Mouse (Mus musculus) gastrocnemius, adult 8-10 months (tissue): ENCODE results near the gene Slc2a13. TPM values are rescaled to one million over a fixed set of nuclear protein-coding genes. Genes with fewer than 3 reads are reported as not detected.
A peak's percentile ranks its signal among the peaks of the same experiment; 100 is the strongest.

Experiments used
- DNase-seq, 2 experiments: peaks; one replicate each; pipeline ENCODE4 v3.0.0; 2022; ENCODE audit warnings: low spot score in 2 of 2
- total RNA-seq, 4 experiments: library from RNA; stranded (reverse); gene quantifications; 2 replicates each; pipeline ENCODE4 v1.2.4; 2022

The Slc2a13 gene
- under 1 TPM; 0.32 to 0.65 (median 0.35) TPM for total RNA-seq

- DNase-seq: peak; percentile 76 to 82
Measured at GRCm38 (mm10) chr15:91573111-91573538, at the start of gene Slc2a13. Gene Slc2a13, minus strand, starts transcription at chr15:91573261.

DNA sequence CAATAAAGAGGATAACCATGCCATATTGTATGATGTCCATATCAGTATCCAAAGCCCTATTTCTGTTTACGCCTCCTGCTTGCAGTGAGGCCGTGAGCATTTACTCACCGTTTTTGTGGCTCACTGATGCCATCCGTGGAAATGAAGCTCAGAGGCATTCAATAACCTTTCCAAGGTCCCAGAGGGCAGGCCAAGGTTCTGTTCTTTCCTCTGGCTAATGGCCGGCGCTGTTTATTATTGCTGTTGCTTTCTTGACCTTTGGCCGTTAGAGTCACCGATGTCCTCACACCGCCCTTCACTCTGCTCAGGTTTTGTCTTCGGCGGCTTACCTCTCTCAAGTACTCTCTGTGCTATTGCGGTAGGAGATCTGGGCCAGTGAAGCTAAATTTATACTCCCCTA, 43.0 kb upstream of the Slc2a13 start:
- no peak for DNase-seq

DNA sequence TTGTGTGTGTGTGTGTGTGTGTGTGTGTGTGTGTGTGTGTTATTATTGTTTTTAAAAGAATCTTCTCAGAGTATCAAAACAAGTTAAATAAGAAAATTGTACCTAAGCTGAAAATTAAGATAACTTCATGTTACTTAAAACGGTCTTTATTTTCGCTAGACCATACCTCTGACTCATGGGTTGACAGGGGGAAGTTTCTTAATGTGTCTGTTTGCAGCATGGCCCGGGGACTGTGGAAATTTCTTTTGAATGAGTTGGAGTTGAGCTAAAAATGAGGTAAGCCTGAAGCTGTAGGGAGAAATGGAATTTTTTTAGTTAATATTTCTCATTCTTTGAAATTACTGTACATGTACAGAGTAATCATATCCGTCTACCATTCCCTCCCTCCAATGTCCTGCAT, 42.5 kb upstream of the Slc2a13 start:
- DNase-seq: no peak

- no peak for DNase-seq
Measured at GRCm38 (mm10) chr15:91613981-91614665, 41.1 kb upstream of the Slc2a13 start.

GRCm38 (mm10) chr15:91609713-91610112, 36.7 kb upstream of the Slc2a13 start:
- DNase-seq: peak in 1 of 2 experiments; percentile 18

- DNase-seq: no peak
Measured at GRCm38 (mm10) chr15:91608811-91609210, 35.8 kb upstream of the Slc2a13 start.

- no peak for DNase-seq
Measured at GRCm38 (mm10) chr15:91601197-91601596, 28.1 kb upstream of the Slc2a13 start.

- no peak for DNase-seq
Measured at GRCm38 (mm10) chr15:91597290-91597689, 24.2 kb upstream of the Slc2a13 start.

DNA sequence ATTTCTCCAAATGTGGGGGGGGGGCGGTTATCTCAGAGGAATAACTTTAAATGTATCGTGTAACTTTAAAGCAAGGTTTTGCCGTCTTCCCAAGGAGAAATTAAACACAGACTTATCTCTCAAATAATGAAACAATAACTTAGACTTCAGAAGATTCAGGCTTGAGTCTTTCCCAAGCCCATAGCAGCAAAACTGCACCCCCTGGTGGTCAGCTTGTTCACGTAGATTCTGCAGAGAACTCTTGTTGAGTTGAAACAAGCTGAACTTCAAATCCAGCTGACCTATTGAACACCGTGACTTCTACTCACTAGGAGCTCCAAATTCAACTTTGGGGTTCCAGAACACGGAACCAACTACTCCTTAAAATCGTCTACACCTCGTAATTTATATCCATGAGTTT, 1.4 kb upstream of the Slc2a13 start:
- DNase-seq: peak; percentile 57 to 68

GRCm38 (mm10) chr15:91572421-91573069, 516 bp downstream of the Slc2a13 start:
- DNase-seq: peak; percentile 3 to 19

DNA sequence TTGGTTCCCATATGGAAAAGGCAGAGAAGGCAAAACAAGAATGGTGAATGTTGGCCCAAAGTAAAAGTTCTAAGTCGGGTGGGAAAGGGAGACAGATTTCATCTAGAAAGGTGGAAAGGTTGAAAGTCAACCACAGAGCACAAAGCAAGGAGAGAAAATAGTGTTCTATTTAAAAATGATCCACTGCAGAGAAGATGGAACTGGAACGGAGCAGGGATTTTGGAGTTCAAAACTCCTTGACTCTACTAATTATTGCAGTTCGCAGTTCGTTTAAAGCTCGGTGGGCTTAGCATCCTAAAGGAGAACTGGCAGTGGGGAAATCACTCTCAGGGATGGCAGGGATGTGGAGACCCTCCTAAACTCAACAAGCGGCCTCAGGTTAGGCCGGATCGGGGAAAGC, 1.1 kb downstream of the Slc2a13 start:
- DNase-seq: no peak

DNA sequence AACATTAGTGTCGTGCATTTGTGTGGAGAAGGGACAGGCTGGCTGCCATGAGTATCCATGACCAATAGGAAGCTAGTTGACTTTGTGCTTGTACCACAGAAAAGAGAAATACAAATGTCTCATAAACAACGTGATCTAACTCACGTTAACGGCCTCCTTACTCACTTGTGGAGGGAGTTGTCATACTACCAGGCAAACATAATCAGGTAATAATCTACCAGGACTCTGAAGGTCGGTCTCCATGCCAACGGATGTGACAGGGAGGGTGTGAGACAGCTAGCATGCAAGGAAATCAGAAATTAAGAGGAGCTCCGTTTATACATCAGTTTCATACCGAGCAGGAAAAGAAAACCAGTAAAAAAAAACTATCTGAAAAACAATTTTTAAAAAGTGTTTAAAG, 6.3 kb downstream of the Slc2a13 start:
- no peak for DNase-seq

DNA sequence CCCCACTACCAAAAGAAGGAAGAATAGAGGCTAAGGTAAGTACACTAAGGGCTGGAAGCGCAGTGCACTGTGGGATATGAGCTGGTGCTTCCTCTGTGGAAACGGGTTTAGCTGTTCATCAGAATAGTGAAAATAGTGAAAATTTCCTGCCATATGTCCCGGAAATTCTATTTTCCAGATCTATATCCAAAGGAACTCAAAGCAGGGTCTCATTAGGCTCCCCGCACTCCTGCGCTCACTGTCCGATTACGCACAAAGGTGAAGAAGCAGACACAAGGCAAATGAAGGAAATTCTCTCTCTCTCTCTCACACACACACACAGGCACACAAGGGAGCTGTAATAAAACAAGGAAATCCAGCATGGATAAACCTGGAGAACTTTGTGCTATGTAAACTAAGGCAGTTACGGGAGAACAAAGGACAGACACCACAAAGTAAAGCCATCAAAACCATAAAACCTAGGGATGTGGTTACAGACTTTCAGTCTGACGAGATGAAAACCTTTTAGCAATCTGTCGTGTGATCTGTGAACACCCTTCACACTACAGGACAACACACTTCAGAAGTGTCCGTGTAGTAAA, 7.9 kb downstream of the Slc2a13 start:
- DNase-seq: no peak

DNA sequence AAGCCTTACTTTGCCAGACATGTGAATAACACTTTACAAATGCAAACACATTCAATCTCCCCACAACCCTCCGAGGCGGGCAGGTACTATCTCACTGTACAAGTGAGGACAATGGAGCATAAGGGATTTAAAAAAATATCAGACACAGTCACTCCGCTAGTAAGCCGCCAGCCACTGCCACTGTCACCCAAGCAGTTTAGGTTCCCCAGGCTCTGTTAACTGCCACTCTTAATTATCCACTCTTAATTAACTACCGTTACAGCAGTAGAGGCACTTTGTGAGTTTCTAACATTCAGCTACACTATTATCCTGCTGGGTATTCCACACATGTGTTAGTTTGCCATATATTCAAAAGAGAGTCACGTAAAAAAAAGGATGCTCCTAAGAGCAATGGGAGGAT, 11.3 kb downstream of the Slc2a13 start:
- DNase-seq: no peak

DNA sequence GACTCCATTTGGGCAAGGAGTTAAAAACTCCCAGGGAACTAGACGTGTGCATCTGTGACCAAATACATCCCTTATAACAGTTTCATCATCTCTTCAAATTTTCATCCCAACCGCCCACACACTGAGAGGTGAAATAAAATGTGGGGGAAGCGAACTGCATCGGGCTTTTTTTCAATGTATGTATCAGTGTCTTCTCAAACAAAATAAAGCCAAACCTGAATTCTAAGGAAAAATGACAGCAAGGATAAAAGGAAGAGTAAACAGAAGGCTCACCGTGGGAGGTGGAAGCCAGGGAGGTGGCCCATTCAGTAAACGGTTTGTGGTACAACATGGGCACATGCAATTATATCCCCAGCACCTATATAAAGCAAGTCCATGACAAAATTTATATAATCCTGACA, 17.7 kb downstream of the Slc2a13 start:
- DNase-seq: no peak

- DNase-seq: no peak
Measured at GRCm38 (mm10) chr15:91548586-91549268, 24.3 kb downstream of the Slc2a13 start.

GRCm38 (mm10) chr15:91544586-91544985, 28.5 kb downstream of the Slc2a13 start:
- no peak for DNase-seq

DNA sequence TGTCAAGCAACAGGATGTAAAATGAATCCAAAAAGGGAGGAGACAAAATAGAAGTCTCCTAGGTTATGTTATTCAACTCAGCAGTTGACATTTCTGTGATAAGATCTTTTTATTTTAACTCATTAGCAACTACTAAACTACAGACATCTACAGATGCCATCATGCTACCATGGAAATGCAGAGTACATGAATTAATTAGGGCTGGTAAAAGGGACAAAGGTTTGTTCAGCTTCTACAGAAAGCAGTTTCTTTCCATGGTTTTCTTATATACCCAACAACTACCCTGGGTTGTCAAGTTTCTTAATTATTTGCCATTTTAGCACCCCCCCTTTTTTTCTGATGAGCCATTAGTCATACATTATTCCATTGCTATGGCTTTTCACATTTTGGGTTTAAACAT, 34.6 kb downstream of the Slc2a13 start:
- no peak for DNase-seq

DNA sequence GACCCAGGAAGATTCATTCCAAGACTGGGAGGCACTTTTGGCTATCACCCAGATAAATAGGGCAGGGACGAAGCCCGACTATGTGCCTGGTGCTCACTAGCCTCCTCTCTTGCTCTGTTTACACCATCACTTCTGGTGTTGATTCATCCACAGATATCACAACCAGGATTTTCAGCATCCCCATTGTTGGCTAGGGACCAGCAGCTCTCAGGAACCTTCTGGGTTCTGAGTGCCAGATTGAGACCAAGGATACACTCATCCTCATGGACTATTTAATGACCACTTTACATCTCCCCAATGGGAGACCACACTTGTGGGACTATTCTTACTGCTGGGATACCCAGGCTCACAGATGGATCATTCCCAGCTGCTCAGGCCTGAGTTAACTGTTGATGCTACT, 46.2 kb downstream of the Slc2a13 start:
- no peak for DNase-seq

DNA sequence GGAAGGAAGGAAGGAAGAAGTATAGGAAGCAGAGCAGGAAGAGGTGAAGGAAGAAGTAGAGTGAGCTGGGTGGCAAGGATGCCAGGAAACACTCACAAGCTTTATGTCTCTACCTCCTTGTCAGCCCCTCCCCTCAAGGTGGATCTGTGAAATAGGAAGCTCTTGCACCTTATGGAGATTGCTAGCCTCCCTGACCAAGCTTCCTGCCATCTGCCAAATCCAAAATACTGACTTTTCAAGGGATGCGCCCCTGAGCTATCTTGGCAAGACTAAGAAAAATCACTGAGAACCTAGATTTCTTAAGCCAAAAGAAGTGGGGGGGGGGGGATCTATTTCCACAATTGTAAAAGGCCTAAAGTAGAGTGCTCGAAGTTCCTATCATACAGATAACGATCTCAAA, 46.9 kb downstream of the Slc2a13 start:
- no peak for DNase-seq

- DNase-seq: no peak
Measured at GRCm38 (mm10) chr15:91524451-91524850, 48.6 kb downstream of the Slc2a13 start.

GRCm38 (mm10) chr15:91503291-91503690, 69.8 kb downstream of the Slc2a13 start:
- no peak for DNase-seq
